ENCODE assay signal across 14 mouse cellular contexts in genomic region chr8:81080865-81081637, GRCm38 (mm10).
A peak's percentile ranks its signal among the peaks of the same experiment; 100 is the strongest.
DNase-seq lines count a peak whose midpoint lies in the region; ATAC-seq and TF ChIP-seq lines count a peak whose summit lies in the region.
"Had no signal": no experiment of that assay in that cellular context is flagged by ENCODE, and none has a peak within 500 bp of the region (broad histone marks: within the 10 kb centered on the region; RNA-seq: fewer than 3 reads in every experiment).

No protein-coding gene starts in this region.

- H3K9me3 ChIP-seq in heart, embryonic 11.5 days (replicated peaks; ENCODE audit: control insufficient read depth, low read length) = no peaks in the 10 kb centered on the region
- H3K9me3 ChIP-seq in lung, embryonic 15.5 days = no peaks in the 10 kb centered on the region
- no peaks in the 10 kb centered on the region for H3K9me3 ChIP-seq in ES-E14 (ENCODE audit: control insufficient read depth, insufficient read depth, low read depth, low read length)
- H3K9me3 ChIP-seq in hindbrain, embryonic 14.5 days (ENCODE audit: control insufficient read depth, low read length) = no peaks in the 10 kb centered on the region
- H3K9me3 ChIP-seq: liver, embryonic 12.5 days had no signal

- no peak for DNase-seq in heart, postnatal 10 days
- no peak for DNase-seq in lung, adult 2 months
- DNase-seq in ES-E14 (ENCODE audit: low read depth, low spot score) = peak; percentile 12
- no peak for DNase-seq in hindbrain, embryonic 14.5 days (ENCODE audit: low spot score)
- DNase-seq in right cerebral cortex, postnatal 4 days = no peak
- DNase-seq: cerebellum, adult 8-10 months; gastrocnemius, postnatal 25 days; lung, postnatal 36 days; thymus, postnatal 4 days had no signal

- H3K4me3 ChIP-seq in heart, embryonic 11.5 days (ENCODE audit: low read depth, low read length) = no peak overlapping the region
- H3K4me3 ChIP-seq in lung, embryonic 15.5 days = no peak overlapping the region
- no peak overlapping the region for H3K4me3 ChIP-seq in lung, adult 2 months (replicated peaks; ENCODE audit: extremely low read depth, low read depth, low read length)
- peak overlapping the region; percentile 34 to 47 for H3K4me3 ChIP-seq in ES-E14 (ENCODE audit: insufficient read depth in 1 of 2, low read depth in 1 of 2, low read length in 2 of 2, poor library complexity in 1 of 2, severe bottlenecking in 1 of 2)
- no peak overlapping the region for H3K4me3 ChIP-seq in hindbrain, embryonic 14.5 days (replicated peaks; ENCODE audit: low read length)
- H3K4me3 ChIP-seq: layer of hippocampus, adult 2 months; liver, embryonic 12.5 days had no signal

- H3K9ac ChIP-seq in heart, embryonic 11.5 days (ENCODE audit: low read depth, low read length) = no peak overlapping the region
- H3K9ac ChIP-seq in lung, embryonic 15.5 days = no peak overlapping the region
- 0 out of 2 replicates have a peak overlapping the region, but pooled peaks have one; percentile 11 for H3K9ac ChIP-seq in ES-E14 (ENCODE audit: insufficient read depth, low read depth, low read length, poor library complexity, severe bottlenecking)
- H3K9ac ChIP-seq in hindbrain, embryonic 14.5 days = no peak overlapping the region
- H3K9ac ChIP-seq: liver, embryonic 12.5 days had no signal

- intact Hi-C loops in heart, postnatal 10 days (cut with DNase I) = no loop called here

- H3K27me3 ChIP-seq in heart, embryonic 11.5 days (ENCODE audit: control insufficient read depth, insufficient read depth, low read length) = no peaks in the 10 kb centered on the region
- no peaks in the 10 kb centered on the region; the same call in 1 of the 2 replicates for H3K27me3 ChIP-seq in lung, embryonic 15.5 days
- H3K27me3 ChIP-seq in hindbrain, embryonic 14.5 days (ENCODE audit: control insufficient read depth, insufficient read depth, low read length) = no peaks in the 10 kb centered on the region
- H3K27me3 ChIP-seq: liver, embryonic 12.5 days had no signal

- in situ Hi-C loops in ES-E14 (cut with MboI; ENCODE audit: low sequenced_read_pairs in 2 of 2, unreplicated experiment in 2 of 2) = no loop called here

- H3K27ac ChIP-seq in heart, embryonic 11.5 days (ENCODE audit: low read depth, low read length) = no peak overlapping the region
- no peak overlapping the region for H3K27ac ChIP-seq in lung, embryonic 15.5 days
- no peak overlapping the region for H3K27ac ChIP-seq in ES-E14 (ENCODE audit: insufficient read depth, low read depth, low read length, poor library complexity, severe bottlenecking)
- no peak overlapping the region for H3K27ac ChIP-seq in hindbrain, embryonic 14.5 days
- H3K27ac ChIP-seq: layer of hippocampus, adult 2 months; liver, embryonic 12.5 days had no signal

- no peak overlapping the region for H3K4me2 ChIP-seq in heart, embryonic 11.5 days
- H3K4me2 ChIP-seq in lung, embryonic 15.5 days = no peak overlapping the region
- no peak overlapping the region for H3K4me2 ChIP-seq in hindbrain, embryonic 14.5 days (replicated peaks)
- H3K4me2 ChIP-seq: liver, embryonic 12.5 days had no signal

- no peaks in the 10 kb centered on the region for H3K4me1 ChIP-seq in heart, embryonic 11.5 days (ENCODE audit: control insufficient read depth, insufficient read depth, low read length)
- H3K4me1 ChIP-seq in lung, embryonic 15.5 days = 0 out of 2 replicates have a peak, but pooled peaks cover 4% of the 10 kb centered on the region
- no peaks in the 10 kb centered on the region; the same call in 1 of the 2 replicates for H3K4me1 ChIP-seq in lung, adult 2 months (ENCODE audit: control insufficient read depth, insufficient read depth, low read length)
- no peaks in the 10 kb centered on the region for H3K4me1 ChIP-seq in ES-E14 (ENCODE audit: control insufficient read depth in 2 of 2, insufficient read depth in 2 of 2, low read length in 2 of 2, poor library complexity in 1 of 2)
- H3K4me1 ChIP-seq in hindbrain, embryonic 14.5 days (replicated peaks; ENCODE audit: control insufficient read depth, insufficient read depth, low read length) = no peaks in the 10 kb centered on the region
- H3K4me1 ChIP-seq: liver, embryonic 12.5 days had no signal

- no peaks in the 10 kb centered on the region for H3K36me3 ChIP-seq in heart, embryonic 11.5 days (ENCODE audit: control insufficient read depth, insufficient read depth, low read length)
- H3K36me3 ChIP-seq in lung, embryonic 15.5 days = no peaks in the 10 kb centered on the region
- H3K36me3 ChIP-seq in ES-E14 (ENCODE audit: control insufficient read depth, insufficient read depth, low read length, poor library complexity, severe bottlenecking) = no peaks in the 10 kb centered on the region
- H3K36me3 ChIP-seq in hindbrain, embryonic 14.5 days (replicated peaks; ENCODE audit: control insufficient read depth, insufficient read depth) = no peaks in the 10 kb centered on the region
- H3K36me3 ChIP-seq: liver, embryonic 12.5 days had no signal

- 0 out of 2 replicates have a peak, but pooled peaks have one; percentile 10 for ATAC-seq in heart, embryonic 11.5 days (replicated peaks; ENCODE audit: insufficient number of reproducible peaks, low FRiP score, low TSS enrichment)
- ATAC-seq in lung, embryonic 15.5 days (ENCODE audit: borderline replicate concordance, extremely low read depth, low FRiP score, low TSS enrichment) = peak; percentile 52
- ATAC-seq in hindbrain, embryonic 14.5 days (ENCODE audit: low FRiP score) = 0 out of 2 replicates have a peak, but pooled peaks have one; percentile 14
- ATAC-seq: intestine, embryonic 16.5 days; liver, embryonic 12.5 days had no signal

- TF ChIP-seq POLR2A in lung, adult 2 months (IDR thresholded peaks at IDR 0.05; ENCODE audit: borderline replicate concordance, extremely low read depth, low read depth, low read length) = no peak

- WGBS in heart, embryonic 11.5 days (ENCODE audit: insufficient replicate concordance) = 67% methylated on average over 12 of the region's 12 CpGs
- 68% methylated on average over 12 of the region's 12 CpGs for WGBS in lung, embryonic 15.5 days
- WGBS in lung, adult 2 months = 70% methylated on average over 12 of the region's 12 CpGs
- 65% methylated on average over 12 of the region's 12 CpGs for WGBS in hindbrain, embryonic 14.5 days

- no peak for TF ChIP-seq CTCF in lung, adult 2 months (IDR thresholded peaks at IDR 0.05; ENCODE audit: insufficient read depth, low read length)

TF ChIP-seq in ES-E14, 5 proteins besides CTCF, POLR2A, EP300 and RAD21:
- no peak for TF ChIP-seq HCFC1 (IDR thresholded peaks at IDR 0.05; ENCODE audit: borderline replicate concordance, insufficient read depth, low read length)

Comparison
In these comparisons a context has a peak if more than half of its experiments do, and no peak if none do; other contexts are left out.
1. H3K4me3 ChIP-seq: peak in ES-E14 (2 of 2); none in heart, embryonic 11.5 days (single experiment), lung, embryonic 15.5 days (single experiment), lung, adult 2 months (single experiment) and hindbrain, embryonic 14.5 days (single experiment).
2. Peak in every context shown above with its lines, with median percentiles within 50 percentile points of each other: ATAC-seq.